Mouse (Mus musculus) stomach, embryonic 14.5 days (tissue): Measurements from ENCODE around the gene Ncstn. TPM values are rescaled to one million over a fixed set of nuclear protein-coding genes. Genes with fewer than 3 reads are reported as not detected.

Source experiments
- ATAC-seq: fragments of 200-750 bp; cut with Nextera tagmentation; 2 replicates; pipeline ENCODE4 v1.8.0; 2017; ENCODE audit warnings: low read depth, moderate TSS enrichment; ENCODE audit not compliant: insufficient number of reproducible peaks, insufficient read depth, low FRiP score
- H3K27ac ChIP-seq: fragments of 300-500 bp; sonication (generic); 2 replicates; pipeline ENCODE4 v1.5.1; 2014; ENCODE audit warnings: mild to moderate bottlenecking, low read length, moderate library complexity, mixed read lengths
- H3K27me3 ChIP-seq: fragments of 300-500 bp; sonication (generic); 2 replicates; pipeline ENCODE4 v1.6.1; 2014; ENCODE audit warnings: low read length, control low read depth, mixed read lengths; ENCODE audit not compliant: control insufficient read depth, insufficient read depth
- H3K36me3 ChIP-seq: fragments of 300-500 bp; sonication (generic); 2 replicates; pipeline ENCODE4 v1.6.1; 2014; ENCODE audit warnings: mild to moderate bottlenecking, control low read depth, low read length, moderate library complexity, mixed read lengths; ENCODE audit not compliant: control insufficient read depth, insufficient read depth
- H3K4me1 ChIP-seq: fragments of 300-500 bp; sonication (generic); 2 replicates; pipeline ENCODE4 v1.6.1; 2014; ENCODE audit warnings: low read length, control low read depth, mixed read lengths; ENCODE audit not compliant: control insufficient read depth, insufficient read depth
- H3K4me2 ChIP-seq: fragments of 300-500 bp; sonication (generic); replicated peaks from 2 replicates; pipeline ENCODE4 v1.6.1; 2014; ENCODE audit warnings: low read depth, low read length, control low read depth
- H3K4me3 ChIP-seq: fragments of 300-500 bp; sonication (generic); 2 replicates; pipeline ENCODE4 v1.5.1; 2014; ENCODE audit warnings: low read depth, low read length, control low read depth
- H3K9ac ChIP-seq: fragments of 300-500 bp; sonication (generic); replicated peaks from 2 replicates; pipeline ENCODE4 v1.6.1; 2014; ENCODE audit warnings: low read depth, mild to moderate bottlenecking, control low read depth, low read length, moderate library complexity, mixed read lengths
- H3K9me3 ChIP-seq: fragments of 300-500 bp; sonication (generic); 2 replicates; pipeline ENCODE4 v1.6.1; 2016; ENCODE audit warnings: low read depth, low read length, control low read depth; ENCODE audit not compliant: control insufficient read depth
- WGBS: fragments of 180-500 bp; shearing (Covaris S2); extraction: QIAGEN DNeasy Blood & Tissue Kit; methylation state at CpG from one replicate; pipeline ENCODE4 v1.1.7; 2014; 5-methylcytosine and 5-hydroxymethylcytosine counted together
- polyA plus RNA-seq: library from polyadenylated mRNA; unstranded; fragments of >200 nt; fragmentation: Nextera tagmentation; extraction: Ambion mirVana; gene quantifications from 2 replicates; pipeline ENCODE4 v1.2.1, GENCODE M21; 2014

Gene Ncstn
- polyA plus RNA-seq, 1 experiment from 2014 or later, result 139 TPM

DNA sequence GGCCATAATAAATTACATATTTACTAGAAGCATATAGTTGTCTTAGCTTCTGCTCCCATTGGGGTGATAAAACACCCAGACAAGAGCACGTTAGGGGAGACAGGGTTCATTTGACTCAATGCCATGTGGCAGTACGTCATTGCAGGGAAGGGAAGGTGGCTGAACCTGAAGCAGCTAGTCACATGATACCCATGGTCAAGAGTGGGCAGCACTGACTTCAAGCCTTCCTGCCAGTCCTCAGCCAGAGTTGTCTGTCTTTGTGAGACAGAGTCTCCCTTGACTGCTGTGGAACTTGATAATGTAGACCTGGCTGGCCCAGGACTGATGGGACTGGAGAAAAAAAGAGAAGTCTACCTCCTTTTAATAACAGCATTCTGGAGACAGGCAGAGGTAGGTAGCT, 40.1 kb upstream of the Ncstn start:
- H3K9me3 ChIP-seq, result no peaks in the 10 kb centered on the region
- H3K27me3 ChIP-seq, result no peaks in the 10 kb centered on the region
- peaks cover 4% of the 10 kb centered on the region for H3K4me1 ChIP-seq
- H3K4me3 ChIP-seq, result no peak overlapping the region
- no peak overlapping the region for H3K9ac ChIP-seq
- WGBS, result 80% methylated on average over 2 of the region's 2 CpGs
- H3K36me3 ChIP-seq, result peaks cover 53% of the 10 kb centered on the region
- no peak for ATAC-seq
- no peak overlapping the region for H3K4me2 ChIP-seq
- no peak overlapping the region for H3K27ac ChIP-seq

DNA sequence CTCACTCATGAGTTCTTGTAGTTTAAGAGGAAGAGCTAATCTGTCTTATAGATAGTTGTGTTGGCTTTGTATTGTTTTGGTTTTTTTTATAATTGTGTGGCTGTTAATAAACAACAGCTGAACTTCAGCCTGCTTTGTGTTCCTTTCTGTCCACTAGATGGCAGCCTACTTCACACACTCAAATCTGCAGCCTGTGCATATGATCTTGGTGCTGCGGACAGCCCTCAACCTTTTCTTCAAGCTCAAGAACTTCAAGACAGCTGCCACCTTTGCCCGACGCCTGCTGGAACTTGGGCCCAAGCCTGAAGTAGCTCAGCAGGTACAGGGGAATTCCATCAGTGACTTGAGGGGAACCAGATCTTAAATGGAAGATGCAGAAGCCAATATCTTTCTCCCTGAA, 37.1 kb upstream of the Ncstn start:
- H3K9me3 ChIP-seq, result no peaks in the 10 kb centered on the region
- no peak overlapping the region for H3K4me3 ChIP-seq
- no peaks in the 10 kb centered on the region for H3K4me1 ChIP-seq
- no peak overlapping the region for H3K27ac ChIP-seq
- H3K4me2 ChIP-seq, result no peak overlapping the region
- ATAC-seq, result no peak
- H3K36me3 ChIP-seq, result peaks cover 82% of the 10 kb centered on the region
- H3K27me3 ChIP-seq, result no peaks in the 10 kb centered on the region
- 58% methylated on average over 3 of the region's 3 CpGs for WGBS
- H3K9ac ChIP-seq, result no peak overlapping the region

DNA sequence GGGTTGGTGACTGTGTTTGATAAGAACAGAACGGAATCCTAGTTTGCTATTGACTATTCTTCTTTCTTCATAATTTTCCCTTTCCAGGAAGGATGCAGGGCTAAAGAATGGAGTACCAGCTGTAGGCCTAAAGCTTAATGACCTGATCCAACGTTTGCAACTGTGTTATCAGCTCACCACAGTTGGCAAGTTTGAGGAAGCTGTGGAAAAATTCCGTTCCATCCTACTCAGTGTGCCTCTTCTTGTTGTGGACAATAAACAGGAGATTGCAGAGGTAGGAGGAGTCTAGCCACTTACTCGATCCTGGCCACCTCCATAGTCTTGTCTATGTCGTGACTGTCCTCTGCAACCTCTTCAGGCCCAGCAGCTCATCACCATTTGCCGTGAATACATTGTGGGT, 36.5 kb upstream of the Ncstn start:
- H3K36me3 ChIP-seq, result peaks cover 88% of the 10 kb centered on the region
- H3K4me2 ChIP-seq, result no peak overlapping the region
- WGBS, result 85% methylated on average over 6 of the region's 6 CpGs
- H3K27me3 ChIP-seq, result no peaks in the 10 kb centered on the region
- no peak overlapping the region for H3K9ac ChIP-seq
- ATAC-seq, result no peak
- no peaks in the 10 kb centered on the region for H3K9me3 ChIP-seq
- no peak overlapping the region for H3K4me3 ChIP-seq
- no peak overlapping the region for H3K27ac ChIP-seq
- H3K4me1 ChIP-seq, result no peaks in the 10 kb centered on the region

DNA sequence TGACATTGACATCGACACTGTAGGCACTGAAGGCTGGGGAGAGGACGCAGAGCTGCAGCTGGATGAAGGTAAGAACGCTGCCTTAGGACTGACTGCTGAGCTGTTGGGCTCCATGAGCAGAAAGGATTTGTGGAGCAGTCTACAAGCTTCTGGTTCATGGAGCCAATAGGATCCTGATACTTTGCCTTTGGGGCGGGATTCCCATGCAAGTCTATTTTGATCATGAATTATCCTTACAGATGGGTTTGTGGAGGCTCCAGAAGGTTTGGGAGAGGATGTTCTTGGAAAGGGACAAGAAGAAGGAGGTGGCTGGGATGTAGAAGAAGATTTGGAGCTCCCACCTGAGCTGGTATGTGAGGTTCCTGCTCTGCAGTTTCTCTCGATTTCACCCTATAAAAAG, 34.4 kb upstream of the Ncstn start:
- WGBS, result 95% methylated on average over 5 of the region's 5 CpGs
- no peaks in the 10 kb centered on the region for H3K27me3 ChIP-seq
- peaks cover 96% of the 10 kb centered on the region for H3K36me3 ChIP-seq
- H3K9me3 ChIP-seq, result no peaks in the 10 kb centered on the region
- H3K4me3 ChIP-seq, result no peak overlapping the region
- no peaks in the 10 kb centered on the region for H3K4me1 ChIP-seq
- H3K4me2 ChIP-seq, result no peak overlapping the region
- H3K27ac ChIP-seq, result no peak overlapping the region
- ATAC-seq, result no peak
- H3K9ac ChIP-seq, result no peak overlapping the region

DNA sequence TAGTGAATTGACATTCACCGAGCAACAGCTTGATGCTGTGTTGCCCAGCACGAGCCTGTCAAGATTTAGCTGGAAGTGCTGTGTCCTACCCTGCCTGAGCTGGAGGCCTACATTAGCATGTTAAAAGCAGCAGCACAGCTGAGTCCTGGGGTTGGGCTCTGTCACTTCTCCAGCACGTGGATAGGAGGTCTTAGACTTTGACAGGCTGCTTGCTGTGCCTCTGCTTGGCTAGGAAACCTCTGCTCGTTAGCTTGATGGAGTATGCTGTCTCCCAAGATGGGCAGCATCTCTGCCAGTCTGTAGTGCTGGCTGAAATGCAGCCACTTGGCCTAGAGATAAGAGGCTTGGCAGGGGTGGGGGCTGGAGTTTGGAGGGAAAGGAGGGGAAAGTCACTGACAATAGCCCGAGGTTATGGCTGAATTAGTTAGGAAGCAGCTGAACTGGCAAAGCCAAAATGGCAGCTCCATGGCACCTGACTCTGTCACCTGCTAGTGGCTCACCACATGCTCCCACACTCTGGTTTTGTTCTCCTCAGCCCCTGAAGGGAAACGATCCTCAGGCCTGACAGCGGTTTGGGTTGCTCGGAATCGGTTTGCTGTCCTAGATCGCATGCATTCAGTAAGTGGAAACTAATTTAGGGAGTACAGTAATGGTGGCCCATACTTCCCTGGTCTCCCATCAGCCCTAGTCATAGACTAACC, 25.3 kb upstream of the Ncstn start:
- Histone ChIP-seq H3K36me3 (peaks cover 97% of the 10 kb centered on the region), H3K9ac (no peak overlapping the region), H3K4me2 (no peak overlapping the region), H3K9me3 (no peaks in the 10 kb centered on the region), H3K27me3 (no peaks in the 10 kb centered on the region), H3K4me1 (no peaks in the 10 kb centered on the region), H3K27ac (no peak overlapping the region), H3K4me3 (no peak overlapping the region)
- no peak for ATAC-seq
- 82% methylated on average over 10 of the region's 10 CpGs for WGBS

DNA sequence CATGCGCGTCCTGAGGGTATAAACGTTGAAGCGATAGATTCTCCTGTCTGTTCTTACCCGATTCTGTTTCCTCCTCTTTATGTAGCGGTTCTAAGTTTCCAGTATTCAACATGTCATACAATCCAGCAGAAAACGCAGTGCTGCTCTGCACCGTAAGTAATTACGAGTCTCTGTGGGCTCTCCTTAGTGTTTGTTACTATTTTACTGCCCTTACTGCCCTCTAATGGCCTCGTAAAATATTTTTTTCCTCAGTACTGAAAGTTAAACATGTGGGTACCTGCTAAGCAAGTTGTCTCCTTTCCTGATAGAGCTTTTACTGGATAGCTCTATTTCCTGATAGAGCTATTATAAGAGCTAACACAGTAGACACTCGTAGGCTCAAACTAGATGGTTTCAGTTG, 22.5 kb upstream of the Ncstn start:
- Histone ChIP-seq H3K27ac (no peak overlapping the region), H3K9me3 (no peaks in the 10 kb centered on the region), H3K27me3 (no peaks in the 10 kb centered on the region), H3K4me1 (no peaks in the 10 kb centered on the region), H3K4me3 (no peak overlapping the region), H3K4me2 (no peak overlapping the region), H3K36me3 (peaks cover 90% of the 10 kb centered on the region), H3K9ac (no peak overlapping the region)
- WGBS, result 80% methylated on average over 11 of the region's 11 CpGs
- ATAC-seq, result no peak

DNA sequence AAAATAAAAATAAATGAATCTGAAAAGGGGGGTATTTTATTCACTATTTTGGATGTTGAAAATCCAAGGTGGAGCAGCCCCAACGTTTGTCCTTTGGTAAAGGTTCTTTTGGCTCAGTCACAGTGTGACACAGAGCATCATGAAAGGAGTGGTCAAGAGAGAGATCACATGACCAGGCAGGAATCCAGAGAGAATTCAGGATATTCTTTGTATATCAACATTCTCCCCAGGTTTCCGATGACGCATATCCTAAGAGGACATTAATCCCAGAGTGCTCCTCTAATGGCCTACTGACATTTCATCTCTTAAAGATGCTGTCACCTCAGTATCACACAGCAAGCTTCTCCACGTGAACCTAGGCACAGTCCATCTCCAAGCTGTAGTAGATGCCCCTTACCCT, 21.0 kb upstream of the Ncstn start:
- Histone ChIP-seq H3K4me1 (no peaks in the 10 kb centered on the region), H3K9ac (no peak overlapping the region), H3K4me3 (no peak overlapping the region), H3K9me3 (no peaks in the 10 kb centered on the region), H3K4me2 (no peak overlapping the region), H3K27me3 (no peaks in the 10 kb centered on the region), H3K27ac (no peak overlapping the region), H3K36me3 (peaks cover 84% of the 10 kb centered on the region)
- ATAC-seq, result no peak
- WGBS, result 82% methylated on average over 4 of the region's 4 CpGs

DNA sequence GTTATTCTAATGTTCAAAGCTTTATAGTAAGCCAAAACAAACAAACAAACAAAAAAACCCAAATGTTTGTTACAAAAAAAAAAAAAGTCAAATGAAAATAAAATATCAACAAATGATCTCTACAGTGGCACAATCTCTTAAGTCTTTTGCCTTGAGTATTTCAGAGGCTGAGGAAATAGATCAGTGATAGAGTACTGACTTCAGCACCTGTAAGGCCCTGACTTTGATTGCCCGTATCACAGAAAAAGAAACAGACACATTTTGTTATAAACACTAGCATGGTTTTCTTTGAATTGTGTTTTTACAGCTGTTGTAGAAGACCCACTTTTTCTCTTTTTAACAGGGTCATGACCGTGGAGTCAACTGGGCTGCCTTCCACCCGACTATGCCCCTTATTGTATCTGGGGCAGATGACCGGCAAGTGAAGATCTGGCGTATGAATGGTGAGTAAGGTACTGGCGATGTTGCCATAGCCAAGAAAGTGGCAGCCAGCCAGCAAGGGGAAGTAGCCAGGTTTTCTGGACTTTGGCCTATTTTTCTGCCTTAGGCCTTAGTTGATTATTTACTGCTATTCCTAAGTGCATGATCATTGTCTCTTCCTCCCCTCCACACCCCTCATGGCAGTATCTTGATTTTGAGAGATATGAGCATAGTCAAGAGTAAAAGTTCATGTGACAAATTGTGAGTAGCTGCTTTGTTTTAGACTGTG, 16.9 kb upstream of the Ncstn start:
- Histone ChIP-seq H3K9ac (no peak overlapping the region), H3K4me3 (no peak overlapping the region), H3K36me3 (peaks cover 78% of the 10 kb centered on the region), H3K4me1 (no peaks in the 10 kb centered on the region), H3K27ac (no peak overlapping the region), H3K4me2 (no peak overlapping the region), H3K27me3 (no peaks in the 10 kb centered on the region), H3K9me3 (no peaks in the 10 kb centered on the region)
- ATAC-seq, result no peak
- 87% methylated on average over 6 of the region's 6 CpGs for WGBS

DNA sequence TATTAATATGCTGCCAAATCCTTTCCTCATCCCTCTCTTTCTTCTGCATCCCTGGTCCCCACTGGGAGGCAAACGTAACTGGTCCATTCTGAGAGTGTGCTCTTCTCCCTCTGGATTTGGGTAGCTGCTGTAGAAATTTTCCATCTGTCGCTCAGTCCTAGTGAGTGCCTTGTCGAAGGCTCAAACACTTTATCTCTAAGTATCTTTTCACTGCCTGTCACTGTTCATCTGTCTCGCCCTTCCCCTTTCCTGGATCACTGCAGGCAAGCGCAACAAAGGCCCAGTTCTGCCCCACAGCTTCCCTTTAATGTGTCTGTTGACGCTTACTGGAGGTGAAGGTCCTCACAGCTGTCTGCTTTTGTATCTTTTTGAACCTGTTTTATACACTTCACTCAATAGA, 12.6 kb upstream of the Ncstn start:
- H3K27ac ChIP-seq, result no peak overlapping the region
- H3K9ac ChIP-seq, result no peak overlapping the region
- ATAC-seq, result no peak
- no peaks in the 10 kb centered on the region for H3K4me1 ChIP-seq
- no peaks in the 10 kb centered on the region for H3K27me3 ChIP-seq
- no peak overlapping the region for H3K4me2 ChIP-seq
- H3K4me3 ChIP-seq, result no peak overlapping the region
- peaks cover 79% of the 10 kb centered on the region for H3K36me3 ChIP-seq
- WGBS, result 76% methylated on average over 6 of the region's 6 CpGs
- no peaks in the 10 kb centered on the region for H3K9me3 ChIP-seq
